Mouse (Mus musculus) MEL (cell line): ENCODE measurements around the gene Col15a1. TPM values are rescaled to one million over a fixed set of nuclear protein-coding genes. Genes with fewer than 3 reads are reported as not detected.

Experiments
- DNase-seq: peaks from one replicate; pipeline ENCODE4 v3.0.0; 2011; ENCODE audit warnings: low read depth, low spot score
- H3K27ac ChIP-seq: 2 replicates; pipeline ENCODE4 v1.5.1; 2012; ENCODE audit warnings: low read depth, mild to moderate bottlenecking, control low read depth, low read length, moderate library complexity; ENCODE audit not compliant: control insufficient read depth
- H3K27me3 ChIP-seq, 2 experiments: fragments of 150-350 bp in 1 of 2; sonication (generic) in 1 of 2; 2 replicates each; pipeline ENCODE4 v1.6.1; 2012; ENCODE audit warnings: low read length in 2 of 2, mild to moderate bottlenecking in 2 of 2, improper control_type of control experiment in 1 of 2, moderate library complexity in 1 of 2; ENCODE audit not compliant: insufficient read depth in 2 of 2, control insufficient read depth in 1 of 2
- H3K36me3 ChIP-seq, 2 experiments: 2 replicates each; pipeline ENCODE4 v1.6.1; 2012 to 2014; ENCODE audit warnings: low read length in 2 of 2, improper control_type of control experiment in 1 of 2, inconsistent platforms in 1 of 2, mild to moderate bottlenecking in 1 of 2; ENCODE audit not compliant: insufficient read depth in 2 of 2, control insufficient read depth in 1 of 2
- H3K4me1 ChIP-seq, 2 experiments: fragments of 150-350 bp in 1 of 2; sonication (generic) in 1 of 2; 2 replicates each; pipeline ENCODE4 v1.6.1; 2012; ENCODE audit warnings: low read length in 2 of 2, improper control_type of control experiment in 1 of 2, mild to moderate bottlenecking in 1 of 2; ENCODE audit not compliant: insufficient read depth in 2 of 2, control insufficient read depth in 1 of 2
- H3K4me3 ChIP-seq, 2 experiments: fragments of 150-350 bp in 1 of 2; sonication (generic) in 1 of 2; 2 replicates each; pipeline ENCODE4 v1.5.1; 2012; ENCODE audit warnings: low read depth in 2 of 2, low read length in 2 of 2, mild to moderate bottlenecking in 2 of 2, moderate library complexity in 2 of 2, control low read depth in 1 of 2, improper control_type of control experiment in 1 of 2; ENCODE audit not compliant: control insufficient read depth in 1 of 2, insufficient read depth in 1 of 2
- H3K79me2 ChIP-seq: 2 replicates; pipeline ENCODE4 v1.6.1; 2012; ENCODE audit warnings: mild to moderate bottlenecking, low read length, moderate library complexity; ENCODE audit not compliant: control insufficient read depth, poor library complexity, insufficient read depth
- H3K9ac ChIP-seq: 2 replicates; pipeline ENCODE4 v1.6.1; 2012; ENCODE audit warnings: low read depth, mild to moderate bottlenecking, control low read depth, low read length, moderate library complexity; ENCODE audit not compliant: control insufficient read depth, poor library complexity, severe bottlenecking
- H3K9me3 ChIP-seq: fragments of 150-350 bp; sonication (generic); replicated peaks from 2 replicates; pipeline ENCODE4 v1.6.1; 2012; ENCODE audit warnings: mild to moderate bottlenecking, low read length, improper control_type of control experiment, moderate library complexity; ENCODE audit not compliant: insufficient read depth
- BHLHE40 ChIP-seq: IDR thresholded peaks from 2 replicates; pipeline ENCODE4 v1.6.1; 2012; ENCODE audit warnings: low read depth, mild to moderate bottlenecking, inconsistent platforms, low read length, improper control_type of control experiment, borderline replicate concordance
- CHD1 ChIP-seq: IDR thresholded peaks from 2 replicates; pipeline ENCODE4 v1.6.1; 2012; ENCODE audit warnings: low read depth, mild to moderate bottlenecking, inconsistent platforms, low read length, improper control_type of control experiment
- CHD2 ChIP-seq: IDR thresholded peaks from 2 replicates; pipeline ENCODE4 v1.6.1; 2011; ENCODE audit warnings: low read length, improper control_type of control experiment
- ETS1 ChIP-seq: IDR thresholded peaks from 2 replicates; pipeline ENCODE4 v1.6.1; 2012; ENCODE audit warnings: low read depth, mild to moderate bottlenecking, inconsistent platforms, low read length, improper control_type of control experiment, moderate library complexity
- GABPA ChIP-seq: IDR thresholded peaks from 2 replicates; pipeline ENCODE4 v1.6.1; 2012; ENCODE audit warnings: low read depth, mild to moderate bottlenecking, inconsistent platforms, low read length, improper control_type of control experiment, moderate library complexity
- JUND ChIP-seq: IDR thresholded peaks from 2 replicates; pipeline ENCODE4 v1.6.1; 2011; ENCODE audit warnings: low read depth, mild to moderate bottlenecking, improper control_type of control experiment, low read length
- KAT2A ChIP-seq: conservative IDR thresholded peaks from 2 replicates; pipeline ENCODE4 v1.6.1; 2012; ENCODE audit warnings: low read depth, low read length, improper control_type of control experiment, inconsistent platforms
- MAX ChIP-seq: IDR thresholded peaks from 2 replicates; pipeline ENCODE4 v1.6.1; 2011; ENCODE audit warnings: low read length, improper control_type of control experiment
- MAZ ChIP-seq: IDR thresholded peaks from 2 replicates; pipeline ENCODE4 v1.6.1; 2012; ENCODE audit warnings: low read depth, mild to moderate bottlenecking, inconsistent platforms, low read length, improper control_type of control experiment
- MXI1 ChIP-seq: IDR thresholded peaks from 2 replicates; pipeline ENCODE4 v1.6.1; 2011; ENCODE audit warnings: mild to moderate bottlenecking, low read depth, low read length, improper control_type of control experiment
- MYB ChIP-seq: IDR thresholded peaks from 2 replicates; pipeline ENCODE4 v1.6.1; 2011; ENCODE audit warnings: mild to moderate bottlenecking, low read depth, low read length, improper control_type of control experiment
- MYC ChIP-seq: IDR thresholded peaks from 2 replicates; pipeline ENCODE4 v1.6.1; 2011; ENCODE audit warnings: low read depth, mild to moderate bottlenecking, low read length, improper control_type of control experiment, moderate library complexity
- NELFE ChIP-seq: IDR thresholded peaks from 2 replicates; pipeline ENCODE4 v1.6.1; 2011; ENCODE audit warnings: low read depth, low read length, improper control_type of control experiment
- NRF1 ChIP-seq: IDR thresholded peaks from 2 replicates; pipeline ENCODE4 v1.6.1; 2014; ENCODE audit warnings: low read depth, mild to moderate bottlenecking, inconsistent platforms, low read length, improper control_type of control experiment, moderate library complexity; ENCODE audit not compliant: poor library complexity, insufficient read depth, severe bottlenecking
- POLR2AphosphoS5 ChIP-seq: IDR thresholded peaks from 2 replicates; pipeline ENCODE4 v1.6.1; 2012; ENCODE audit warnings: low read depth, borderline replicate concordance, mild to moderate bottlenecking, inconsistent platforms, low read length, moderate library complexity, mixed read lengths
- RAD21 ChIP-seq: IDR thresholded peaks from 2 replicates; pipeline ENCODE4 v1.6.1; 2011; ENCODE audit warnings: mild to moderate bottlenecking, low read depth, low read length, improper control_type of control experiment
- RCOR1 ChIP-seq: IDR thresholded peaks from 2 replicates; pipeline ENCODE4 v1.6.1; 2012; ENCODE audit warnings: low read depth, mild to moderate bottlenecking, inconsistent platforms, low read length, improper control_type of control experiment
- SIN3A ChIP-seq: IDR thresholded peaks from 2 replicates; pipeline ENCODE4 v1.6.1; 2012; ENCODE audit warnings: low read length, improper control_type of control experiment, inconsistent platforms
- TAL1 ChIP-seq: IDR thresholded peaks from 2 replicates; pipeline ENCODE4 v1.6.1; 2012; ENCODE audit warnings: mild to moderate bottlenecking, inconsistent platforms, low read length, moderate library complexity, mixed read lengths
- TBP ChIP-seq: IDR thresholded peaks from 2 replicates; pipeline ENCODE4 v1.8.0; 2011; ENCODE audit warnings: low read depth, low read length, improper control_type of control experiment
- TCF12 ChIP-seq: IDR thresholded peaks from 2 replicates; pipeline ENCODE4 v1.6.1; 2014; ENCODE audit warnings: low read depth, mild to moderate bottlenecking, inconsistent platforms, low read length, improper control_type of control experiment, moderate library complexity
- USF1 ChIP-seq: IDR thresholded peaks from 2 replicates; pipeline ENCODE4 v1.6.1; 2014; ENCODE audit warnings: low read depth, mild to moderate bottlenecking, inconsistent platforms, low read length, improper control_type of control experiment, moderate library complexity
- USF2 ChIP-seq, 2 experiments: IDR thresholded peaks; 2 replicates each; pipeline ENCODE4 v1.6.1; 2011 to 2012; ENCODE audit warnings: improper control_type of control experiment in 2 of 2, low read length in 2 of 2, borderline replicate concordance in 1 of 2, inconsistent platforms in 1 of 2, low read depth in 1 of 2, mild to moderate bottlenecking in 1 of 2; ENCODE audit not compliant: insufficient read depth in 1 of 2
- ZKSCAN1 ChIP-seq: IDR thresholded peaks from 2 replicates; pipeline ENCODE4 v1.6.1; 2012; ENCODE audit warnings: low read depth, mild to moderate bottlenecking, inconsistent platforms, low read length, improper control_type of control experiment, moderate library complexity
- ZMIZ1 ChIP-seq: IDR thresholded peaks from 2 replicates; pipeline ENCODE4 v1.6.1; 2012; ENCODE audit warnings: low read depth, mild to moderate bottlenecking, inconsistent platforms, low read length, improper control_type of control experiment, moderate library complexity
- polyA plus RNA-seq, 2 experiments: library from polyadenylated mRNA; stranded (reverse) in 1 of 2; unstranded in 1 of 2; fragments of >175 nt in 1 of 2; fragments of >200 nt in 1 of 2; gene quantifications; 2 replicates each; pipeline versions ENCODE4 v1.2.1 to v1.2.4; 2012; ENCODE audit warnings: low replicate concordance in 2 of 2, low read depth in 1 of 2; ENCODE audit not compliant: insufficient read length in 2 of 2, insufficient read depth in 1 of 2, missing spikeins in 1 of 2
- total RNA-seq: library from RNA; depleted of rRNA; stranded (reverse); fragments of 300-350 nt; gene quantifications from 2 replicates; pipeline ENCODE4 v1.2.3, GENCODE M21; 2012

The Col15a1 gene
- total and polyA plus RNA-seq, 3 experiments = 2.2 to 2.6 TPM; not detected in 1

DNA sequence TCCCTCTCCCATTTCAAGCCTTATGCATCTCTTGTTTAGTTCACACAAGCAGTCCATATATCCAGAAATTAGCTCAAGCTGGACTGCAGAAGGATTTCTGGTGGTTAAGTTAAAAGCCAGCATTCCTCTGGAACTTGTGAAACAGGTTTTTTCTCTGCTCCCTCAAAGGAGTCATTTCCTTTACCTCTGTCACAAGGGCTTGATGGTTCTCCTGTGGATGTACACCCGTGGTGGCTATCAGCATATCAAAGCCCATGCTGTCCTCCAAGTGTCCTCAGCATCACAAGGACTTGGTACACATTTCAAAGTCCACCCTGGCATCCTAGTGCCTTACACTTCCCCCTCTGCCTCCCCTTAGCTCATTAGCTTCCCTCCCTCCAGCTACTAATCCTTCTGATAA lies 121.3 kb downstream of the Col15a1 start:
- no peaks in the 10 kb centered on the region for H3K36me3 ChIP-seq
- H3K79me2 ChIP-seq = no peaks in the 10 kb centered on the region
- H3K4me3 ChIP-seq = no peak overlapping the region
- no peak overlapping the region for H3K27ac ChIP-seq
- H3K9me3 ChIP-seq = no peaks in the 10 kb centered on the region
- no peak for TF ChIP-seq MXI1
- no peak for TF ChIP-seq TAL1
- no peak for TF ChIP-seq MAZ
- TF ChIP-seq USF1 = no peak
- TF ChIP-seq NRF1 = no peak
- TF ChIP-seq TBP = no peak
- TF ChIP-seq MYC = no peak
- TF ChIP-seq SIN3A = no peak
- no peak for TF ChIP-seq JUND
- no peak for TF ChIP-seq CHD2
- no peak for TF ChIP-seq KAT2A
- no peak for TF ChIP-seq RAD21
- TF ChIP-seq BHLHE40 = no peak
- no peak for TF ChIP-seq GABPA
- TF ChIP-seq ETS1 = no peak
- TF ChIP-seq RCOR1 = no peak
- no peaks in the 10 kb centered on the region for H3K4me1 ChIP-seq
- no peak for DNase-seq
- peaks cover 5 to 13% of the 10 kb centered on the region in 2 experiments for H3K27me3 ChIP-seq
- H3K9ac ChIP-seq = no peak overlapping the region

DNA sequence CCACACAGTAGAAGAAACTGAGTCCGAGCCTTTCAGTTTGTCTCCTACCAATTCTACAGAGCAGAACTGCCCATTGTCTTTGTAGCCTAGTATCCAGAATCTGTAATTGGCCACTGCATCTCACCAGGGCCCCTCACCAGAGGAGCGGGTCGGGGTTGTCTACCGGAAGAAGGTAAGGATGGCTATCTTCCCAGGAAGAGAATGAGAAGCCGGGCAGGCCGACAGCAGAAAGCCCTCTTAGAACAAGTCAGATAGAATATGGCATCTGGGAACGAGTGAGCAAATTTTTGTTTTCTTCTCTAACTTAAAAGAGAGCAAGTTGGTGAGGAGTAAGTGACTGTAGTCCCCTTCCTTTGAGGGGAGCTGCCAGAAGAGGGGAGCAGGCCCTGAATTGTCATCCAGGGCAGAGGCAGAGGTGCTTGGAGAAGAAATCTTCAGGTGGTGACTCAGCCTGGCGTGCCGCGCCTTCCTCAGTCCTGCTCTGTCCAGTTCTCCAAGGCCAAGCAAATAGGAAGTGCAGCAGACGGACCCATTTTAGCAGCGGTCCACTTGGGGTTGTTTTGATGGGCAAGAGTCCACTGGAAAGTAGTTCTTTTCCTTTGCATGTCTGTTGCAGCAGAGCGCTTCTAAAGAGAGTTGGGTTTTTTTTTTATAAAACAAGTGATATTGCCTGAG lies 122.6 kb downstream of the Col15a1 start:
- Histone ChIP-seq H3K9ac (no peak overlapping the region), H3K4me1 (no peaks in the 10 kb centered on the region), H3K36me3 (no peaks in the 10 kb centered on the region), H3K79me2 (no peaks in the 10 kb centered on the region), H3K9me3 (no peaks in the 10 kb centered on the region), H3K27ac (no peak overlapping the region), H3K4me3 (no peak overlapping the region), H3K27me3 (peaks cover 5 to 16% of the 10 kb centered on the region in 2 experiments)
- TF ChIP-seq TCF12 (no peak), ZKSCAN1 (no peak), GABPA (no peak), NRF1 (no peak), MXI1 (no peak), ZMIZ1 (no peak), JUND (no peak), MYB (no peak), CHD2 (no peak), USF2 (IDR thresholded peaks at IDR 0.05; ENCODE audit: borderline replicate concordance in 1 of 2, insufficient read depth in 1 of 2, low read depth in 1 of 2, low read length in 2 of 2) (no peak), MAX (no peak), TBP (no peak), CHD1 (no peak), MAZ (no peak), NELFE (no peak), MYC (no peak), POLR2AphosphoS5 (no peak)
- no peak for DNase-seq
